Mouse (Mus musculus) heart, embryonic 15.5 days (tissue): ENCODE data around the gene Apoa2. TPM values are rescaled to one million over a fixed set of nuclear protein-coding genes. Genes with fewer than 3 reads are reported as not detected.
A peak's percentile ranks its signal among the peaks of the same experiment; 100 is the strongest.

ENCODE experiments used
- ATAC-seq: fragments of 200-750 bp; cut with Nextera tagmentation; replicated peaks from 2 replicates; pipeline ENCODE4 v1.8.0; 2017; ENCODE audit warnings: low read depth, moderate TSS enrichment; ENCODE audit not compliant: insufficient number of reproducible peaks, insufficient read depth, low FRiP score
- H3K27ac ChIP-seq: fragments of 300-500 bp; sonication (generic); 2 replicates; pipeline ENCODE4 v1.5.1; 2015; ENCODE audit warnings: mild to moderate bottlenecking, inconsistent platforms
- H3K27me3 ChIP-seq: fragments of 300-500 bp; sonication (generic); 2 replicates; pipeline ENCODE4 v1.6.1; 2015; ENCODE audit warnings: inconsistent platforms
- H3K36me3 ChIP-seq: fragments of 300-500 bp; sonication (generic); 2 replicates; pipeline ENCODE4 v1.6.1; 2015; ENCODE audit warnings: mild to moderate bottlenecking, inconsistent platforms
- H3K4me1 ChIP-seq: fragments of 300-500 bp; sonication (generic); replicated peaks from 2 replicates; pipeline ENCODE4 v1.6.1; 2015; ENCODE audit warnings: inconsistent platforms
- H3K4me2 ChIP-seq: fragments of 300-500 bp; sonication (generic); 2 replicates; pipeline ENCODE4 v1.6.1; 2015; ENCODE audit warnings: inconsistent platforms, mild to moderate bottlenecking, moderate library complexity
- H3K4me3 ChIP-seq: fragments of 300-500 bp; sonication (generic); 2 replicates; pipeline ENCODE4 v1.5.1; 2015; ENCODE audit warnings: mild to moderate bottlenecking, inconsistent platforms
- H3K9ac ChIP-seq: fragments of 300-500 bp; sonication (generic); 2 replicates; pipeline ENCODE4 v1.6.1; 2015; ENCODE audit warnings: mild to moderate bottlenecking, inconsistent platforms
- H3K9me3 ChIP-seq: fragments of 300-500 bp; sonication (generic); replicated peaks from 2 replicates; pipeline ENCODE4 v1.6.1; 2016; ENCODE audit warnings: inconsistent platforms
- WGBS: fragments of 180-500 bp; shearing (Covaris S2); methylation state at CpG from one replicate; pipeline ENCODE4 v1.1.7; 2015; ENCODE audit warnings: mixed read lengths; 5-methylcytosine and 5-hydroxymethylcytosine counted together
- polyA plus RNA-seq: library from polyadenylated mRNA; unstranded; fragments of >200 nt; fragmentation: Nextera tagmentation; extraction: Ambion mirVana; gene quantifications from 2 replicates; pipeline ENCODE4 v1.2.1, GENCODE M21; 2015

The Apoa2 gene
- polyA plus RNA-seq, 1 experiment from 2014 or later = 9.2 TPM

DNA sequence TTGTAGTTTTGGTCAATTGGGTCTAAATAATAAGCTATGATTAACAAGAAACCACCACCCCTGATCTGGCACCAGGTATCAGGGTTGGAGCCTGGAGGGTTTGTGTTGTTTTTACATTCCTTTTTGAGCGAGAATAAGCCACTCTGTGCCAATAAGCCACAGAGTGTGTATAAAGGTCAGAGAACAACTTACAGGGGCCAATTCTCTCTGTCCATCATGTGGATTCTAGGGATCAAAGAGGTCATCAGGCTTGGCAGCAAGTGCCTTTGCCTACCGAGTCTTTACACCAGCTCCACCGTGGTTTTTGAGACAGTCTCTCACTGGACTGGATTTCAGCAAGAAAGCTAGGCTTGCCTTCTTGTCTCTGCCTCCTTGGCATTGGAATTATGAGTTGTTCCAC is 12.0 kb upstream of the Apoa2 start:
- Histone ChIP-seq H3K4me3 (no peak overlapping the region), H3K4me1 (0 out of 2 replicates have a peak, but pooled peaks cover 7% of the 10 kb centered on the region), H3K27ac (no peak overlapping the region), H3K9me3 (no peaks in the 10 kb centered on the region), H3K4me2 (no peak overlapping the region), H3K9ac (no peak overlapping the region), H3K27me3 (no peaks in the 10 kb centered on the region), H3K36me3 (0 out of 2 replicates have a peak, but pooled peaks cover under 1% of the 10 kb centered on the region)
- no peak for ATAC-seq
- 62% methylated on average over 3 of the region's 3 CpGs for WGBS

DNA sequence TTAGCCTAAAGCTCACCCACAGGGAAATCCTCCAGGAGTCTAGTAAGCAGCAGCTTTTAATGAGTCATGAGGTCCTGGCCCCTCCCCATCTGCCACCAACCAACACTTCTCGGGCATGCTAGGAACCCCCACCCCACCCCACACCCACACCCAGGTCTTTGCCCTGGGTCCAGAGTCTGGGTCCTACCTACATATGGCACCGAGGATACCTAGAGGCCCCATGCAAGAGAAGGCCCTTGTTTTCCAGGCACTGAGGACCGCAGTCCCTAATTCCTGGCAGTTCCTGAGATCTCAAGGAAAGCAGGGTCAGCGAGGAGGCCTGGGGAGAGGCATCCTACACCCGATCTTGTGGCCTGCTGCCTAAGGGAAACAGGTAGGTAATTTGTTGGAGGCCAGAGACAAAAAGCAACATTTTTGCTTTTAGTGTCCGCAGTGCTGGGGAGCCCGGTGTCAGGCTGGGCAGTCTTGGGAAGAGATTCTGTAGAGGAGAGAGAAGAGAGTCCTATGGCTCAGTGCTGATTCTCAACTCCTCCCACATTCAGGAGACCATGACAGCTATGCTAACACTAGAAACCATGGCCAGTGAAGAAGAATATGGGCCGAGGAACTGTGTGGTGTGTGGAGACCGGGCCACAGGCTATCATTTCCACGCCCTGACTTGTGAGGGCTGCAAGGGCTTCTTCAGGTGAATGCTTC is 10.9 kb upstream of the Apoa2 start, which contains the start of gene Nr1i3:
Gene Nr1i3, plus strand, starts transcription at position 170 of the 696 bp plus-strand sequence.
- Histone ChIP-seq H3K27ac (no peak within 1 kb of the TSS), H3K9me3 (no peaks in the 10 kb centered on the region), H3K4me3 (no peak within 1 kb of the TSS), H3K36me3 (peaks cover 8% of the 10 kb centered on the region; the same call in 1 of the 2 replicates), H3K27me3 (no peaks in the 10 kb centered on the region), H3K9ac (no peak within 1 kb of the TSS), H3K4me2 (no peak within 1 kb of the TSS), H3K4me1 (0 out of 2 replicates have a peak, but pooled peaks cover 7% of the 10 kb centered on the region)
- 71% methylated on average over 10 of the region's 10 CpGs for WGBS
- ATAC-seq = no peak

DNA sequence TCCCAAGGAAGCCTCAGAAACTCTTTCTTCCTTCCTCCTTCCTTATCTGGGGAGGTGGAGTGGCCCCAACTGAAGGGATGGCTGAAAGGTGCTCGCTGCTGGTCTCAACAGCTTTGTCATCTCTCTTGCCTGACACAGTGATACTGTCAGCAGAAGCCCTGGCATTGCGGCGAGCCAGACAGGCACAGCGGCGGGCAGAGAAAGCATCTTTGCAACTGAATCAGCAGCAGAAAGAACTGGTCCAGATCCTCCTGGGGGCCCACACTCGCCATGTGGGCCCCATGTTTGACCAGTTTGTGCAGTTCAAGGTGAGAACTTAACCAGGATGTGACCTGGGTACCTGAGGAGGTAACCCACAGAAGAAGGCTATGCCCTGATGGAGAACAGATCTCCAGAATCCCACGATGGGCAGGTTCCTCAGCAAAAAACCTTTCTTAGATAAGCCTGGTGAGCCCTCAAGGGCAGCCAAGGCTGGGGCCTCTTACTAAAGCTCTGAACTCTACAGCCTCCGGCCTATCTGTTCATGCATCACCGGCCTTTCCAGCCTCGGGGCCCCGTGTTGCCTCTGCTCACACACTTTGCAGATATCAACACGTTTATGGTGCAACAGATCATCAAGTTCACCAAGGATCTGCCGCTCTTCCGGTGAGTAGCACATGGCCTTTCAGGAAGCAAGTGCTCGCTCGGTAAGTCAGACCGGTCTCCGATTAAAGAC is 8.5 kb upstream of the Apoa2 start:
- 74% methylated on average over 18 of the region's 18 CpGs for WGBS
- H3K4me1 ChIP-seq = peaks cover 12% of the 10 kb centered on the region

DNA sequence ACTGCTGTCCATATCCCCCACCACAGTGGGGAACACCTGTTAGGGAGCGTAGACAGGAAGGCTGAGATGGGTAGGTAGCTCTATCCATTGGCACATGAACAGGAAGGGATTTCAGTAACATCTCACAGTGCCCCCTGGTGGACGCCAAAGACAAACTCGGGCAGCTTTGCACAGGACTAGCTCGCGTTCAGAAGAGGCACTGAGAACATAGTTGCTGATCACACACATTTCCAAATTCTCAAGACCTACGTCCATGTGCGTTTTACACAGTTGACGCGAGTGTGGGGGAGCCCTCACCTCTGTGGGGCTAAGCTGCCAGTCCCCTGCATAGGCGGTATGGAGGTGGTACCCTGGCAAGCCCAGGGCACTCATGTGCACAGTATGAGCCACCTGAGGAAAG is 4.0 kb upstream of the Apoa2 start:
- WGBS = 9% methylated on average over 10 of the region's 10 CpGs
- peaks cover 22% of the 10 kb centered on the region for H3K4me1 ChIP-seq
- H3K9me3 ChIP-seq = no peaks in the 10 kb centered on the region
- no peak for ATAC-seq
- H3K27ac ChIP-seq = no peak overlapping the region
- H3K36me3 ChIP-seq = peaks cover 21% of the 10 kb centered on the region; the same call in 1 of the 2 replicates
- peak overlapping the region; percentile 60 for H3K4me3 ChIP-seq
- 0 out of 2 replicates have a peak overlapping the region, but pooled peaks have one; percentile 5 for H3K9ac ChIP-seq
- H3K4me2 ChIP-seq = peak overlapping the region; percentile 81
- H3K27me3 ChIP-seq = no peaks in the 10 kb centered on the region

More for the DNA sequence above, 8.5 kb upstream of the Apoa2 start:
- Histone ChIP-seq H3K27ac (no peak overlapping the region), H3K9ac (no peak overlapping the region), H3K4me3 (no peak overlapping the region), H3K36me3 (peaks cover 21% of the 10 kb centered on the region; the same call in 1 of the 2 replicates), H3K27me3 (no peaks in the 10 kb centered on the region), H3K4me2 (peak overlapping the region; percentile 6; the same call in 1 of the 2 replicates), H3K9me3 (no peaks in the 10 kb centered on the region)
- ATAC-seq = no peak

DNA sequence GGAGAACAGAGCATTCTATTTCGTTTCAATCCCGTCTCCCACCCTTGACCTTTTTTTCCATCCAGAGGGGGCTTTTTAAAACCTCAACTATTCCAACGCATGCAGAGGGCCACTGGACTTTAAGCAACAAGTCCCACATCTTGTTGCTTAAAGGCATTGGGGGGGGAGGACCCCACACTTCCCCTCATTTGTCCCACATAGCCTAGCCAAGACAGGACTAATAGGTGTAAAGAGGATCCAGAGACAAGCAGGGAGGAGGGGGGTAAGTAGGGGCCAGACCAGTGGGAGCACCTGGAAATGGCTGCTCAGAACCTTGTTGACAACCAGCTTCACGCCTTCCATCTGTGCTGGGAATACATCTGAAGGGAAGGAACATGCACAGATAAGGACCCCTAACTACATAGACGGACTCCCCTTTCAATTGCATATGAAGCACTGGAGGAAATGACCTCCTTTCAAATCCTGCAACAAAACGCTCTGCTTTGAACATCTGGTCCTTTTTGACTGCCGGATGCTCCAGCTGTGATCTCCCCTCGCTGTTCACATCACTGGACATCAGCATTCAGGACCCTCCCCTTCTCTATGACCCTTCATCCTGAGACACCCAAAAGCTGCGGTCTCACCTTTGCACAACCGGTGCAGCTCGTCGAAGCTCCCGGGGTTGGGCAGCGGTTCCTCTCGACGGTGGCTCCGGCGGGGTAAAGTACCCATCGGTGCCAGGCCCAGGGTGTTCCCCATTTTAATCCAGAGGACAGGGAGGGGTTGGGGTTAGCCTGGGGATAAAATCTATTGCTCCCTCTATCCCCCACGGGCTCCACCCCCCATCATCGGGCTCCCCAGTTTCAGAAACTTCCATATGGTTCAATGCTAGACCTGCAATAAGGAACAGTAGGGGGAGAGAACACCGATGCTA is 3.3 kb upstream of the Apoa2 start:
- Histone ChIP-seq H3K27ac (peak overlapping the region; percentile 32), H3K9me3 (no peaks in the 10 kb centered on the region), H3K4me2 (peak overlapping the region; percentile 81), H3K4me3 (peak overlapping the region; percentile 60), H3K27me3 (no peaks in the 10 kb centered on the region), H3K9ac (peak overlapping the region; percentile 48), H3K36me3 (peaks cover 21% of the 10 kb centered on the region; the same call in 1 of the 2 replicates), H3K4me1 (peaks cover 17% of the 10 kb centered on the region)
- 0 out of 2 replicates have a peak, but pooled peaks have one; percentile 1 for ATAC-seq
- WGBS = 8% methylated on average over 22 of the region's 22 CpGs

DNA sequence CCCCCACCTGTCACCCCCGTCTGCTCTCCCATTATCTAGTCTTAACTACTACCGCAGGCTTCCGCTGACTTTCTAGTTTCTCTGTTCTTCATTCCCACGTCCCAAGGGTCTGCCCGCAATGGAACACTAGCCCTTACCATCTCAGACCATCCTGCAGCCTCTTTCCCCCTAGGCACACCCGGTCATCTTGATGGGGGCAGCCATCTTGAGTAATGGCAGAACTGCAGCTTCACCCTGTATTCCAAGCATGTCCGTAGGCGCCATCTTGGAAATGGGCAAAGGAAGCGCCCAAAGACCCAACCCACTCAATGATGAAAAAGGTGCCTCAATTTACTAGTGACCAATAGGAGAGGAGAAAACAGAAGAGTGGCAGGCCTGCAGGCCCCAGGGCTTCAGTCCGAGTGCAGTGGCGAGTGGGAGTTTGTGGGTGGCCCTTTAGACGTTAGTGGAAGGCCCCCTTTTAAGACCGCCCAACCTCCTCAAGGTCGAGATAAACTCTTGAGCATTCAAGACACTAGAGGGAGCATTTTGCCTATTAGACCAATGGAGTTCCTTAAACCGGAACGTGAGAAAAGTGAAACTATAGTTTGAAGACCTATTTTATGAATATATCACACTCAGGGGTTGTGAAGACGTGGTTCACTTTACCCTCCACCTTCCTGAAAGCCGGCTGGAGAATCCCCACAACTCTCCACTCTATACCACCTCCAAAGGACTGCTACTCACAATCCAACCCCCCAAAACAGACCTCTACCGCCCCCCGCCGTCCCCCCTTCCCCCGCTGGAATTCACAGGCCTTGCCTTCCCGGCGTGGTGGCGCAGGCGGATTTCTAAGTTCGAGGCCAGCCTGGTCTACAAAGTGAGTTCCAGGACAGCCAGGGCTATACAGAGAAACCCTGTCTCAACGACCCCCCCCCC is 2.4 kb upstream of the Apoa2 start, which contains the start of gene Tomm40l:
Gene Tomm40l, minus strand, starts transcription at position 277 of the 918 bp plus-strand sequence.
- WGBS = 2% methylated on average over 28 of the region's 28 CpGs
- Histone ChIP-seq H3K9ac (peak within 1 kb of the TSS; percentile 56), H3K4me3 (peak within 1 kb of the TSS; percentile 60), H3K27me3 (no peaks in the 10 kb centered on the region), H3K9me3 (no peaks in the 10 kb centered on the region), H3K4me2 (peak within 1 kb of the TSS; percentile 81), H3K36me3 (peaks cover 21% of the 10 kb centered on the region; the same call in 1 of the 2 replicates), H3K27ac (peak within 1 kb of the TSS; percentile 94), H3K4me1 (peaks cover 15% of the 10 kb centered on the region)
- peak; percentile 97 for ATAC-seq

DNA sequence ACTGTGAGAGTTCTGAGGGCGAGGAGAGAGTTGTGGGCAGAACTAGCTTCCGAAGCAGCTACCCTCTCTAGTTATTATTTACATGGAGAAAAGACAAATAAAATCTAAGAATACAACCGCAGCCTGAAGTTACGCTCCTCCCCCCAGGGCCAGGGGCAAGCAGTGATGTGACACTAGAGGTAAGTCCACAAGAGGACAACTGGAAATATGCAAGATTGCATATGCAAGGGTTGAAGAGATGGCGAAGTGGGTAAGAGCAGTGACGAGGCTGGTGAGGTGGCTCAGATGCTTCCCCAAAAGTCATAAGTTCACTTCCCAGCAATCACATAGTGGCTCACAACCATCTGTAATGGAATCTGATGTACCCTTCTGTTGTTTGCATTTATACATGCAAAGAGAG is 1.7 kb upstream of the Apoa2 start:
- Histone ChIP-seq H3K9ac (peak overlapping the region; percentile 56), H3K9me3 (no peaks in the 10 kb centered on the region), H3K4me3 (peak overlapping the region; percentile 60), H3K4me2 (peak overlapping the region; percentile 81), H3K4me1 (peaks cover 15% of the 10 kb centered on the region), H3K27me3 (no peaks in the 10 kb centered on the region), H3K36me3 (peaks cover 17% of the 10 kb centered on the region; the same call in 1 of the 2 replicates), H3K27ac (peak overlapping the region; percentile 94)
- WGBS = 79% methylated on average over 6 of the region's 6 CpGs
- no peak for ATAC-seq

DNA sequence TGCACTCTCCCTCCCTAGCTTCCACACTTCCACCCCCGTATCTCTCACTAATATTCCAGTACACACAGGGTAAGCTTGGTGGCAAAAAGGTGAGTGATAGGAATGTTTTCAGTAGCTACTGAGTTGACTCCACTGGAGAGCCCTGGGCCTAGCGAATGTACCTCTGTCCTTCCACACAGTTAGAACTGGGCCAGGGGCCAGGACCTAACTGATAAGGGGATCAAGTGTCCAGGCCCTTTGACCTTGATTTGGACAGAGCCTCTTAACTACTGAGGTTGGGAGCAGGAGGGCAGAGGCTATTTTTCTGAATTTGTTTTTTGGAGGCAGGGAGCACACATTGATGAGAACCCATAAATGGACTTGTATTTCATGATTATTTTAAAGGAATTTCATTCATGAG is 1.1 kb upstream of the Apoa2 start:
- Histone ChIP-seq H3K4me3 (no peak overlapping the region), H3K27ac (0 out of 2 replicates have a peak overlapping the region, but pooled peaks have one; percentile 5), H3K36me3 (peaks cover 13% of the 10 kb centered on the region; the same call in 1 of the 2 replicates), H3K4me2 (no peak overlapping the region), H3K9ac (no peak overlapping the region), H3K27me3 (no peaks in the 10 kb centered on the region), H3K4me1 (peaks cover 15% of the 10 kb centered on the region), H3K9me3 (no peaks in the 10 kb centered on the region)
- 53% methylated on average over 2 of the region's 2 CpGs for WGBS
- ATAC-seq = no peak

DNA sequence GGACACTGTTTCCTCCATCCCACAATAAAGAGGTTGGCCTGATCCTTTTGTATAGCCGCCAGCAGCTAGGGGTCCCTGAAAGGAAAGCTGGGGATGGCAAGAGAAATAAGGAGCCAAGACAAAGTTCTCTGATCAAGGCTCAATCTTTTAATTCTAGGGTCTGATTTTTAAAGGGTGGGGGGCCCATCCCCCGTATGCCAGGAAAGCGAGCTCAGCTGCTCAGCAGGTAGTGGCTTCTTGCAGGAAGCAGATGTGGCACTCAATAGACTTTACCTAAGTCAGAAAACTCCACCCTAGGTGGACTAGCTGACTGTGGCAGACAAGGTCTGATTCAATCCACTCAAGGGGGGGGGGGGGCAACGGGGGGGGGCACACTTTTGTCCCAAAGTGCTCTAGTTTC is 1.9 kb downstream of the Apoa2 start:
- Histone ChIP-seq H3K9me3 (no peaks in the 10 kb centered on the region), H3K4me2 (no peak overlapping the region), H3K27ac (no peak overlapping the region), H3K27me3 (no peaks in the 10 kb centered on the region), H3K9ac (no peak overlapping the region), H3K4me1 (peaks cover 6% of the 10 kb centered on the region), H3K36me3 (no peaks in the 10 kb centered on the region), H3K4me3 (no peak overlapping the region)
- 51% methylated on average over 4 of the region's 4 CpGs for whole genome bisulfite sequencing
- ATAC-seq = no peak

DNA sequence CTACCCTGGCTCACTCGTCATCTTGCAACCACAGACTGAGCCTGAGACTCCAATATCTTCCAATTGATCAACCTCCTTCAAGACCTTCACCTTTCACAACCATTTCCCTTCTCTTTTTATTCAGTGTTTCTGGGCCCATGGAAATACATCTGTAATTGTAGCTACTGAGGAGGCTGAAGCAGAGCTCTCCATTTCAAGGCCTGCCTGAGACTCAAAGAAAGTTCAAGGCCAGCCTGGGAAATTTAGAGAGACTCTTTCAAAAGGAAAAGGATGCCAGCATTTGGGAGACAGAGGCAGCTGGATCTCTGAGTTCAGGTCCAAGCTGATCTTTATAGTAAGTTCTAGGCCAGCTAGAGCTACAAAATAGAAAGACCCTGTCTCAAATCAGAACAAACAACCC is 3.0 kb downstream of the Apoa2 start:
- no peak overlapping the region for H3K4me2 ChIP-seq
- H3K4me3 ChIP-seq = no peak overlapping the region
- no peaks in the 10 kb centered on the region for H3K9me3 ChIP-seq
- H3K36me3 ChIP-seq = no peaks in the 10 kb centered on the region
- no peak for ATAC-seq
- peaks cover 6% of the 10 kb centered on the region for H3K4me1 ChIP-seq
- 68% methylated on average over 1 of the region's 1 CpGs for WGBS
- no peaks in the 10 kb centered on the region for H3K27me3 ChIP-seq
- no peak overlapping the region for H3K27ac ChIP-seq
- no peak overlapping the region for H3K9ac ChIP-seq
